Mouse (Mus musculus): ENCODE measurements at regions not wholly inside any gene's neighbourhood (a gene's known extent, or its start where the extent isn't known, plus 50 kb on each side); places are given as distances from the start of the nearest gene placed in this dataset.
A peak's percentile ranks its signal among the peaks of the same experiment; 100 is the strongest.
"Not testable (repeated sequence)": the region's sequence is repeated elsewhere in the genome, so short reads cannot be mapped to it uniquely, and the experiment has no call there.

DNA sequence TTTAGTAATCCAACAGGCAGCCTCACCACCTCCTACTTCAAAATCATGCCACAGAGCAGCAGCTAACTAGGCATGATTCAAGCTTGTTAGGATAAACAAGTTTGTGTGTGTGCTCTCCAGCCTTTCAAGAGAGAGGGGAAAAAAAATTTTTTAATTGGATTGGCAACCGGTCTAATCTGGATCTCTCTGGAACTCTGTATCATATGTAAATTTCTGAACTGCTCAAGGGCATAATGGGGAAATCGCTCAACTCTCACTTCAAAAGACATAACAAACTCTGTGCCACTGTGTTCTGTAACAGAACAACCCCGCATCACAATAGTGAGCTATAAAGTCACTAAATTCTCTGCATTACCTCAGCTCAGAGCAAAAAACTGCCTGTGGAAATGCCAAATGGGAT, 147.9 kb upstream of the Krtap11-1 start:
- no peaks in the 10 kb centered on the region for H3K27me3 ChIP-seq (ENCODE audit: control insufficient read depth, insufficient read depth, low read length)
- DNase-seq (peak; percentile 35), ATAC-seq (ENCODE audit: low FRiP score, low TSS enrichment) (no peak)
- no peaks in the 10 kb centered on the region for H3K36me3 ChIP-seq (ENCODE audit: control insufficient read depth, insufficient read depth, low read length)
- H3K27ac ChIP-seq (replicated peaks; ENCODE audit: low read depth, low read length), result no peak overlapping the region
- H3K4me3 ChIP-seq (replicated peaks; ENCODE audit: low read depth, low read length), result no peak overlapping the region
- WGBS, result 68% methylated on average over 3 of the region's 3 CpGs
- H3K4me1 ChIP-seq (ENCODE audit: control insufficient read depth, insufficient read depth, low read length), result no peaks in the 10 kb centered on the region
- no peaks in the 10 kb centered on the region for H3K9me3 ChIP-seq (ENCODE audit: control insufficient read depth, low read length)
- no peak overlapping the region for H3K9ac ChIP-seq (replicated peaks; ENCODE audit: low read length)
- no peak overlapping the region for H3K4me2 ChIP-seq (ENCODE audit: low read length)

DNA sequence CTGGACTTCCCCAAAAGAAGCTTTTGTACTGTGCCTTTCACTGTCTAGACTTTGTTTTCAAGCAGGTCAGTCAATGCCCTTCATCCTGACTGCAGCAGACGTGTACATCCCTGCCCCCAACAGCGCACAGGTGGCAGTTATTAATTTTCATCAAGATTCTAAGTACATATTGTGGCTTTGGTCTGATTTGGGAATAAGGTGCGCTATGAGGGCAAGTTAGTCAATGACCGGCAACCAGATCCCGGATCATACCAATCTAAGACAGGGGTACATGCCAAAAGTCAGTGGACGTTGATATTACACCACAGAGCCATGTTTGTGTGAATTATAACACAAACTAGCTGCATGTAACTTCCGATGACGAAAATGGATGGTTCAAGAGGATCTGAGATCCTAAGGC, 144.7 kb upstream of the Krtap11-1 start:
- not testable (repeated sequence) for H3K4me3 ChIP-seq (replicated peaks; ENCODE audit: low read depth, low read length); H3K9ac ChIP-seq (replicated peaks; ENCODE audit: low read length); H3K9me3 ChIP-seq (ENCODE audit: control insufficient read depth, low read length); H3K4me1 ChIP-seq (ENCODE audit: control insufficient read depth, insufficient read depth, low read length); H3K36me3 ChIP-seq (ENCODE audit: control insufficient read depth, insufficient read depth, low read length); H3K27ac ChIP-seq (replicated peaks; ENCODE audit: low read depth, low read length); H3K27me3 ChIP-seq (ENCODE audit: control insufficient read depth, insufficient read depth, low read length); H3K4me2 ChIP-seq (ENCODE audit: low read length); ATAC-seq (ENCODE audit: low FRiP score, low TSS enrichment); DNase-seq
- WGBS, result 79% methylated on average over 8 of the region's 8 CpGs

DNA sequence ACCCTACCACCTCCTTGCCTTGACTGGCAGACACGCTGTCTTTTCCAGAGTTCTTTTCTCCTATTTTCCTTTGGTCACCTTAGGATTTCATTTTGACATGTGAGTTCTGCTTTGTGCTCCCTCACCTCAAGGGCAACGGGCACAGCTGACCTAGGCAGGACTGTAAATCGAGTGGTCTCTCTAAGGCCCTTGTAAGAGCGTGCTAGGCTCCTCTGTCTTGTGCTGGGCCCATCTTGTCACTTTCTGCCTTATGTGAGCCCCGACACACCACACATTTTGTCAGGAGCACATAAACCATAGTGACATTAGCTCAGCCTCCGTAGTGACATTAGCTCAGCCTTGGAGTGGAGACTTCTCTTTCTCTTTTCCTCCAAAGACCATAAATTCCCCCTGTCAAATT, 133.3 kb upstream of the Krtap11-1 start:
- Histone ChIP-seq H3K4me3 (replicated peaks; ENCODE audit: low read depth, low read length) (no peak overlapping the region), H3K27me3 (ENCODE audit: control insufficient read depth, insufficient read depth, low read length) (no peaks in the 10 kb centered on the region)

DNA sequence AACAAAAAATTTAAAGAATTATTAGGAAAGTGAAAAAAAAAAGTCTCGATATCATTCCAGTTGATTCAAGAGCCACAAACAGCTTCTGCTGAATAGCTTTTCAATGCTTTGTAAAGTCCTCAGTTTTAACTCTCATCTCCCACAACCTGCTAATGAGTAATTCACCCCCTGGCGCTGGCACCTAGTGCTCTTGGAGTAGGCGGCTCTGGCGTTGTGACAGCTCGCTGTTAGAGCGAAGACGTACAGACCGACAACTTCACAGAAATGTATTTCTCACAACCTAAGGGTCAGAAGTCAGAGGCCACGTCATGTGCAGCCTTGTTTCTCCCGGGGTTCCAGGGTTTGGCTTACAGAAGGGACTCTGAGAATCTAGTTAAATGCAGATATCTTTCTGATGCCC, 132.2 kb upstream of the Krtap11-1 start:
- H3K9me3 ChIP-seq (ENCODE audit: control insufficient read depth, low read length), result no peaks in the 10 kb centered on the region
- no peak overlapping the region for H3K9ac ChIP-seq (replicated peaks; ENCODE audit: low read length)
- no peaks in the 10 kb centered on the region for H3K27me3 ChIP-seq (ENCODE audit: control insufficient read depth, insufficient read depth, low read length)
- H3K4me3 ChIP-seq (replicated peaks; ENCODE audit: low read depth, low read length), result no peak overlapping the region
- peaks cover 4% of the 10 kb centered on the region; the same call in 1 of the 2 replicates for H3K4me1 ChIP-seq (ENCODE audit: control insufficient read depth, insufficient read depth, low read length)
- DNase-seq (no peak), ATAC-seq (ENCODE audit: low FRiP score, low TSS enrichment) (no peak)
- no peak overlapping the region for H3K27ac ChIP-seq (replicated peaks; ENCODE audit: low read depth, low read length)
- no peaks in the 10 kb centered on the region for H3K36me3 ChIP-seq (ENCODE audit: control insufficient read depth, insufficient read depth, low read length)
- 81% methylated on average over 10 of the region's 10 CpGs for WGBS
- H3K4me2 ChIP-seq (ENCODE audit: low read length), result no peak overlapping the region

More for the DNA sequence above, 133.3 kb upstream of the Krtap11-1 start:
- ATAC-seq (ENCODE audit: low FRiP score, low TSS enrichment) (no peak), DNase-seq (no peak)
- H3K4me1 ChIP-seq (ENCODE audit: control insufficient read depth, insufficient read depth, low read length), result peaks cover 4% of the 10 kb centered on the region; the same call in 1 of the 2 replicates
- H3K9ac ChIP-seq (replicated peaks; ENCODE audit: low read length), result no peak overlapping the region
- H3K36me3 ChIP-seq (ENCODE audit: control insufficient read depth, insufficient read depth, low read length), result no peaks in the 10 kb centered on the region
- no peak overlapping the region for H3K27ac ChIP-seq (replicated peaks; ENCODE audit: low read depth, low read length)
- H3K9me3 ChIP-seq (ENCODE audit: control insufficient read depth, low read length), result no peaks in the 10 kb centered on the region
- H3K4me2 ChIP-seq (ENCODE audit: low read length), result no peak overlapping the region
- WGBS, result 91% methylated on average over 6 of the region's 6 CpGs

DNA sequence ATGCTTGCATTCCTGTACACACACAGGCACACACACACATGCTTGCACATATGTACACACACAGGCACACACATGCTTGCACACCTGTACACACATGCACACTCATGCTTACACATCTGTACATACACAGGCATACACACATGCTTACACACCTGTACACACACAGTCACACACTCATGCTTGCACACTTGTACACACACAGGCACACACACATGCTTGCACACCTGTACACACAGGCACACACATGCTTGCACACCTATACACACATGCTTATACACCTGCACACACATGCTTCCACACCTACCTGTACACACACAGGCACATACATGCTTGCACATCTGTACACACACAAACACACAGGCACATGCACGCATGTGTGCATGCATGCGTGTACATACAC, 131.4 kb upstream of the Krtap11-1 start:
- 96% methylated on average over 2 of the region's 2 CpGs for WGBS
- Histone ChIP-seq H3K27ac (replicated peaks; ENCODE audit: low read depth, low read length) (no peak overlapping the region), H3K4me2 (ENCODE audit: low read length) (no peak overlapping the region), H3K4me1 (ENCODE audit: control insufficient read depth, insufficient read depth, low read length) (peaks cover 4% of the 10 kb centered on the region; the same call in 1 of the 2 replicates), H3K9ac (replicated peaks; ENCODE audit: low read length) (no peak overlapping the region), H3K4me3 (replicated peaks; ENCODE audit: low read depth, low read length) (no peak overlapping the region), H3K9me3 (ENCODE audit: control insufficient read depth, low read length) (no peaks in the 10 kb centered on the region), H3K36me3 (ENCODE audit: control insufficient read depth, insufficient read depth, low read length) (no peaks in the 10 kb centered on the region), H3K27me3 (ENCODE audit: control insufficient read depth, insufficient read depth, low read length) (no peaks in the 10 kb centered on the region)
- no peak for DNase-seq
- ATAC-seq (ENCODE audit: low FRiP score, low TSS enrichment), result no peak

DNA sequence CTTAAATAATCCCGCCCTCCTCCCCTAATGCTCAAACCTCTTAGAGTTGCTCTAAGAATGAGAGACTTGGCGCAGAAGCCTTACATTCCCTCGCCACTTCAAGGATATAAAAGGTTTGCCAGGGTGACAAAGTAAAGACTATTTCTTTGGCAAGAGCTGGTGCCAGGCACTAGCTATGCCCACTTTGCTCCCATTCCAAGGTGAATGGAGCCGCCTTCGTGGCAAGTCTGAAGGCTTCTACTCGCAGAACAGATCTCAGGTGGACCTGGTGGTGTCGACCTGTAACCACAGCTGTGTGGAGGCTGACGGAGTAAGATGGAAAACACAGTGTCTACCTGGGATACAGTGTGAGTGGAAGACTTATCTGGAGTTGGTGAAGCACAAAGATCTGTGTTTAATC, 130.8 kb upstream of the Krtap11-1 start:
- H3K36me3 ChIP-seq (ENCODE audit: control insufficient read depth, insufficient read depth, low read length), result no peaks in the 10 kb centered on the region
- 94% methylated on average over 8 of the region's 8 CpGs for WGBS
- H3K4me1 ChIP-seq (ENCODE audit: control insufficient read depth, insufficient read depth, low read length), result peaks cover 4% of the 10 kb centered on the region; the same call in 1 of the 2 replicates
- H3K9me3 ChIP-seq (ENCODE audit: control insufficient read depth, low read length), result no peaks in the 10 kb centered on the region
- no peaks in the 10 kb centered on the region for H3K27me3 ChIP-seq (ENCODE audit: control insufficient read depth, insufficient read depth, low read length)
- no peak overlapping the region for H3K4me2 ChIP-seq (ENCODE audit: low read length)
- ATAC-seq (ENCODE audit: low FRiP score, low TSS enrichment) (no peak), DNase-seq (no peak)
- H3K27ac ChIP-seq (replicated peaks; ENCODE audit: low read depth, low read length), result no peak overlapping the region
- H3K4me3 ChIP-seq (replicated peaks; ENCODE audit: low read depth, low read length), result no peak overlapping the region
- no peak overlapping the region for H3K9ac ChIP-seq (replicated peaks; ENCODE audit: low read length)

DNA sequence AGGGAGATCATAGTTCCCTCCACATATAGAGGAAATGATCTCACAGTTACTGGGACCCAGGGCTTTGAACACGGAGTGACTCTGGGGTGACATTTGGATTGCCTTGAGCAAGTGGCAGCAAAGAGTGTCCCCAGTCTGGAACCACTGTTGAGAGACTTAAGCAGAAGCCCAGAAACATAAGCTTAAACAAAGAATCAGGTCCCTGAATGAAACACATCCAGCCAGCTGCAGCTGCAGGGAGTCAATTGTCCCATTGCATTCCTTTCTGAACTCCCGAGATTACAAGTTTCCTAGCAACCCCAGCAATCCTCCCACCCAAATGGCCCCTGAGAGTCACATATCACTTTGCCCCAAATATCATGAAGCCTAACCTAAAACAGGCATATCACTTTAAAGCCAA, 128.7 kb upstream of the Krtap11-1 start:
- Histone ChIP-seq H3K4me2 (ENCODE audit: low read length) (no peak overlapping the region), H3K9me3 (ENCODE audit: control insufficient read depth, low read length) (no peaks in the 10 kb centered on the region), H3K27ac (replicated peaks; ENCODE audit: low read depth, low read length) (no peak overlapping the region), H3K27me3 (ENCODE audit: control insufficient read depth, insufficient read depth, low read length) (no peaks in the 10 kb centered on the region), H3K9ac (replicated peaks; ENCODE audit: low read length) (no peak overlapping the region), H3K4me1 (ENCODE audit: control insufficient read depth, insufficient read depth, low read length) (peaks cover 4% of the 10 kb centered on the region; the same call in 1 of the 2 replicates), H3K4me3 (replicated peaks; ENCODE audit: low read depth, low read length) (no peak overlapping the region), H3K36me3 (ENCODE audit: control insufficient read depth, insufficient read depth, low read length) (no peaks in the 10 kb centered on the region)
- DNase-seq (peak; percentile 17), ATAC-seq (ENCODE audit: low FRiP score, low TSS enrichment) (no peak)
- 0% methylated on average over 2 of the region's 2 CpGs for WGBS

DNA sequence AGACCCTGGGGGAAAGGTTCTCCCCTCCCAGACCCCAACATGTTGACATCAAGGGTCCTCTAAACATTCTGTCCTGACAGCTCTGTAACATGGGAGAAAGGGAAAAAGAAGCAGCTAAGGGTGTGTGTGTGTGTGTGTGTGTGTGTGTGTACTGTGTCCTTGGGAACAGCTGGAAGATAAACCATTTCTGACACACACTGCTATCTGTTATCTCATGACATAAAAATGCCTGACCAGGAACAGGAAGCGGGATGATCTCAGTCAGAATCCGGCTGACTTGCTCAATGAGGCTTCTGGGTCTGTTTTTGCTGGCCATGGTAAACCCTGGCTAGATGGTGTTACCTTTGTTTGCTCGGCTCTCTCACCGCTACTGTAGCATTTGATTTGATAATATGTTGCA, 124.8 kb upstream of the Krtap11-1 start:
- ATAC-seq (ENCODE audit: low FRiP score, low TSS enrichment) (no peak), DNase-seq (no peak)
- H3K27me3 ChIP-seq (ENCODE audit: control insufficient read depth, insufficient read depth, low read length), result no peaks in the 10 kb centered on the region
- no peaks in the 10 kb centered on the region for H3K36me3 ChIP-seq (ENCODE audit: control insufficient read depth, insufficient read depth, low read length)
- H3K4me3 ChIP-seq (replicated peaks; ENCODE audit: low read depth, low read length), result no peak overlapping the region
- WGBS, result 90% methylated on average over 4 of the region's 4 CpGs
- H3K9me3 ChIP-seq (ENCODE audit: control insufficient read depth, low read length), result no peaks in the 10 kb centered on the region
- no peak overlapping the region for H3K27ac ChIP-seq (replicated peaks; ENCODE audit: low read depth, low read length)
- no peak overlapping the region for H3K9ac ChIP-seq (replicated peaks; ENCODE audit: low read length)
- H3K4me2 ChIP-seq (ENCODE audit: low read length), result no peak overlapping the region
- H3K4me1 ChIP-seq (ENCODE audit: control insufficient read depth, insufficient read depth, low read length), result peaks cover 4% of the 10 kb centered on the region; the same call in 1 of the 2 replicates

DNA sequence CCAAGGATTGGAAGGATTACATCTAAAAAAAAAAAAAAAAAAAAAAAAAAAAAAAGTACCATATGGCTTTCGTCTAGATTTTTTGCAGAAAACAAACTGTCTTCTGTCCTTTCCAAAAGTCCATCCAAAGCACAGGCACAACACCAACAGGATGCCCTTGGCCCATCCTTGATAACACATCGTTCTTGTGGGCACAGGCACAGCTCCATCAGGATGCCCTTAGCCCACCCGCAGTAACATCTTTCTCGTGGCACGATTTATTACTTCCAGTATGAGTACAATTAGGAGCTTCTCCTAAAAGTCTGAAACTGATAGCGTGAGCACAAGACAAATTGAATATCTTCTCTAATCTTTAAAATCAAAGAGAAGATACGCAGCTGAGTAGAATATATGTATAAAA, 124.4 kb upstream of the Krtap11-1 start:
- no peak overlapping the region for H3K9ac ChIP-seq (replicated peaks; ENCODE audit: low read length)
- ATAC-seq (ENCODE audit: low FRiP score, low TSS enrichment) (no peak), DNase-seq (no peak)
- no peaks in the 10 kb centered on the region for H3K27me3 ChIP-seq (ENCODE audit: control insufficient read depth, insufficient read depth, low read length)
- WGBS, result 93% methylated on average over 7 of the region's 7 CpGs
- no peak overlapping the region for H3K27ac ChIP-seq (replicated peaks; ENCODE audit: low read depth, low read length)
- no peak overlapping the region for H3K4me2 ChIP-seq (ENCODE audit: low read length)
- H3K4me1 ChIP-seq (ENCODE audit: control insufficient read depth, insufficient read depth, low read length), result peaks cover 4% of the 10 kb centered on the region; the same call in 1 of the 2 replicates
- H3K36me3 ChIP-seq (ENCODE audit: control insufficient read depth, insufficient read depth, low read length), result no peaks in the 10 kb centered on the region
- H3K4me3 ChIP-seq (replicated peaks; ENCODE audit: low read depth, low read length), result no peak overlapping the region
- H3K9me3 ChIP-seq (ENCODE audit: control insufficient read depth, low read length), result no peaks in the 10 kb centered on the region

Measured in midbrain, embryonic 14.5 days (tissue).